Mouse (Mus musculus) Muller cell, postnatal 12 days (primary cell): ENCODE measurements around the gene Slx1b.
A peak's percentile ranks its signal among the peaks of the same experiment; 100 is the strongest.
"Not testable (repeated sequence)": the region's sequence is repeated elsewhere in the genome, so short reads cannot be mapped to it uniquely, and the experiment has no call there.

Experiments
- DNase-seq: peaks from one replicate; pipeline ENCODE4 v3.0.0-alpha.2; 2015; ENCODE audit errors: inconsistent ontology term

Slx1b gene

GRCm38 (mm10) chr7:126702861-126703756, 7.5 kb upstream of the Slx1b start:
- no peak for DNase-seq

- no peak for DNase-seq
Observed at GRCm38 (mm10) chr7:126702358-126702757, 6.8 kb upstream of the Slx1b start.

GRCm38 (mm10) chr7:126701559-126702357, 6.2 kb upstream of the Slx1b start:
- no peak for DNase-seq

- peak; percentile 79 for DNase-seq
Observed at GRCm38 (mm10) chr7:126701070-126701469, 5.5 kb upstream of the Slx1b start.

GRCm38 (mm10) chr7:126700063-126701015, 4.8 kb upstream of the Slx1b start:
- no peak for DNase-seq

- no peak for DNase-seq
Observed at GRCm38 (mm10) chr7:126697838-126698237, 2.3 kb upstream of the Slx1b start.

- DNase-seq = no peak
Observed at GRCm38 (mm10) chr7:126696886-126697285, 1.3 kb upstream of the Slx1b start.

- DNase-seq = no peak
Observed at GRCm38 (mm10) chr7:126696303-126696702, 719 bp upstream of the Slx1b start.

- DNase-seq = no peak
Observed at GRCm38 (mm10) chr7:126695210-126695611, 373 bp downstream of the Slx1b start, which contains the start of gene Bola2. Gene Bola2 (plus strand): TSS chr7:126695401.

- peak; percentile 43 for DNase-seq
Observed at GRCm38 (mm10) chr7:126694441-126695051, 1.0 kb downstream of the Slx1b start.

GRCm38 (mm10) chr7:126693781-126694180, 1.8 kb downstream of the Slx1b start:
- DNase-seq = no peak

GRCm38 (mm10) chr7:126693256-126693655, 2.3 kb downstream of the Slx1b start:
- DNase-seq = peak; percentile 85

- DNase-seq = no peak
Observed at GRCm38 (mm10) chr7:126692426-126692825, 3.2 kb downstream of the Slx1b start.

GRCm38 (mm10) chr7:126691676-126692075, 3.9 kb downstream of the Slx1b start:
- no peak for DNase-seq

GRCm38 (mm10) chr7:126690737-126691136, 4.8 kb downstream of the Slx1b start:
- no peak for DNase-seq

- no peak for DNase-seq
Observed at GRCm38 (mm10) chr7:126689021-126689420, 6.6 kb downstream of the Slx1b start.

- DNase-seq = not testable (repeated sequence)
Observed at GRCm38 (mm10) chr7:126688156-126688555, 7.4 kb downstream of the Slx1b start.

GRCm38 (mm10) chr7:126681221-126681620, 14.4 kb downstream of the Slx1b start:
- no peak for DNase-seq

GRCm38 (mm10) chr7:126679683-126680082, 15.9 kb downstream of the Slx1b start:
- DNase-seq = no peak

GRCm38 (mm10) chr7:126678545-126679341, 16.8 kb downstream of the Slx1b start:
- DNase-seq = no peak
